ENCODE assay signal across 9 mouse cellular contexts in the genomic region with DNA sequence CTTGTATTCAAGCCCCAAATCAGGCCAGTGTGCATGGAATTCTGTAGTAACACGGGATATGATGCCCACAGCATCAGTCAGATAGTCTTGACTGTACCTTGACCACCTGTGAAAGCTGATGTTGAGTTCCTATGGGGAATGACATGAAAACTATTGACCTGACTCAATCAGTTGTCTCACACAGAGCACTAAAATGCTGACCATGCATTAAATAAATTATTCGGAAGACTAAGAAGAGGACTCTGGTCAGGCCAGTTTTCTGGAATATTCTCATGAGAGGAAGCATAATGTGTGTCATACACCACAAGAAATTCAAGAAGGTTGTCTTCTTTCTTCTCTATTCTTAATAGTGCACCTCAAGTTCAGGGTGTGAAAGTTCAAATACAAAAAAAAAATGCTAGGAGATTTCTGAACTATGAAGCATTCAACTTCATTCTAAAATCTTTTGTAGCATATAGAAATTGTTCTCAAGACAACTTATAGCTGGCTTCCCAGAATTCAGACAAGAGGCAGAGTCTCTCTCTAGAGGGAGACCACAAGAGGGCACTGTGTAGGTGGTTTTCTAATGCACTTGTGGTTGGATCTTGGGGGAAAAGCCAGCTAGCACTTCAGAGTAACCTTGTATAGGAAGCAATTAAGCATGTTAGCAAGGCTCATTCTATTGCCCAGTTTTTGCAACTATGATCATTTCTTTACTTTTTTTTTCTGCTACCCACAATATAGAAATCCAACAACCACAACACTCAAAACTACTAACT.
DNase-seq lines count a peak whose midpoint lies in the region; ATAC-seq and TF ChIP-seq lines count a peak whose summit lies in the region.
"Had no signal": no experiment of that assay in that cellular context is flagged by ENCODE, and none has a peak within 500 bp of the region (broad histone marks: within the 10 kb centered on the region; RNA-seq: fewer than 3 reads in every experiment).

No protein-coding gene starts in this region.

- peak; percentile 42 for DNase-seq in hindbrain, embryonic 11.5 days (ENCODE audit: low spot score)
- DNase-seq in testis, postnatal 10 days (ENCODE audit: low spot score): peak; percentile 44
- no peak for DNase-seq in testis, postnatal 14 days (ENCODE audit: low spot score)
- peak; percentile 57 for DNase-seq in embryonic facial prominence, embryonic 14.5 days (ENCODE audit: low spot score)
- no peak for DNase-seq in stomach, postnatal 0 days (ENCODE audit: low spot score)
- DNase-seq in natural killer cell, adult 2 months (ENCODE audit: low spot score in 2 of 2): no peak
- DNase-seq in ovary, postnatal 10 days (ENCODE audit: low spot score): no peak

- peak; percentile 53; the same call in 1 of the 2 replicates for ATAC-seq in hindbrain, embryonic 11.5 days (ENCODE audit: low FRiP score)
- ATAC-seq in hindbrain, embryonic 16.5 days: no peak
- ATAC-seq in embryonic facial prominence, embryonic 14.5 days (ENCODE audit: low read depth): no peak
- ATAC-seq in stomach, postnatal 0 days (ENCODE audit: low FRiP score, low TSS enrichment): no peak

- H3K4me2 ChIP-seq in hindbrain, embryonic 11.5 days (replicated peaks; ENCODE audit: low read depth, low read length): no peak overlapping the region
- no peak overlapping the region for H3K4me2 ChIP-seq in hindbrain, embryonic 16.5 days (ENCODE audit: low read length)
- H3K4me2 ChIP-seq in embryonic facial prominence, embryonic 14.5 days (ENCODE audit: low read depth, low read length): no peak overlapping the region
- H3K4me2 ChIP-seq in stomach, postnatal 0 days (replicated peaks; ENCODE audit: low read depth): no peak overlapping the region
- H3K4me2 ChIP-seq: stomach, embryonic 15.5 days had no signal

- H3K4me3 ChIP-seq in hindbrain, embryonic 11.5 days (ENCODE audit: low read depth, low read length): no peak overlapping the region
- no peak overlapping the region for H3K4me3 ChIP-seq in hindbrain, embryonic 16.5 days (ENCODE audit: low read length)
- H3K4me3 ChIP-seq in embryonic facial prominence, embryonic 14.5 days (ENCODE audit: low read depth, low read length): no peak overlapping the region
- no peak overlapping the region for H3K4me3 ChIP-seq in stomach, postnatal 0 days (ENCODE audit: low read depth, low read length)
- H3K4me3 ChIP-seq: stomach, embryonic 15.5 days had no signal

- no peaks in the 10 kb centered on the region for H3K36me3 ChIP-seq in hindbrain, embryonic 11.5 days (ENCODE audit: control insufficient read depth, insufficient read depth, low read length)
- H3K36me3 ChIP-seq in hindbrain, embryonic 16.5 days (ENCODE audit: control insufficient read depth, insufficient read depth, low read length): no peaks in the 10 kb centered on the region
- H3K36me3 ChIP-seq in embryonic facial prominence, embryonic 14.5 days (ENCODE audit: control insufficient read depth, insufficient read depth, low read length): no peaks in the 10 kb centered on the region
- H3K36me3 ChIP-seq in stomach, postnatal 0 days (ENCODE audit: control insufficient read depth, insufficient read depth, low read length): no peaks in the 10 kb centered on the region
- H3K36me3 ChIP-seq: stomach, embryonic 15.5 days had no signal

- H3K4me1 ChIP-seq in hindbrain, embryonic 11.5 days (replicated peaks; ENCODE audit: control insufficient read depth, insufficient read depth, low read length): no peaks in the 10 kb centered on the region
- H3K4me1 ChIP-seq in hindbrain, embryonic 16.5 days (ENCODE audit: control insufficient read depth, insufficient read depth, low read depth, low read length): no peaks in the 10 kb centered on the region
- no peaks in the 10 kb centered on the region for H3K4me1 ChIP-seq in embryonic facial prominence, embryonic 14.5 days (ENCODE audit: control insufficient read depth, insufficient read depth, low read length)
- H3K4me1 ChIP-seq in stomach, postnatal 0 days (replicated peaks; ENCODE audit: control insufficient read depth, insufficient read depth): no peaks in the 10 kb centered on the region
- H3K4me1 ChIP-seq: stomach, embryonic 15.5 days had no signal

- no peaks in the 10 kb centered on the region for H3K9me3 ChIP-seq in hindbrain, embryonic 11.5 days (ENCODE audit: control insufficient read depth, low read length)
- no peaks in the 10 kb centered on the region for H3K9me3 ChIP-seq in hindbrain, embryonic 16.5 days (ENCODE audit: control insufficient read depth, low read length)
- no peaks in the 10 kb centered on the region for H3K9me3 ChIP-seq in embryonic facial prominence, embryonic 14.5 days (ENCODE audit: control insufficient read depth, low read length)
- no peaks in the 10 kb centered on the region for H3K9me3 ChIP-seq in stomach, postnatal 0 days (ENCODE audit: control insufficient read depth, low read length)
- H3K9me3 ChIP-seq: stomach, embryonic 15.5 days had no signal

- H3K27me3 ChIP-seq in hindbrain, embryonic 11.5 days (ENCODE audit: control insufficient read depth, insufficient read depth, low read length): no peaks in the 10 kb centered on the region
- no peaks in the 10 kb centered on the region for H3K27me3 ChIP-seq in hindbrain, embryonic 16.5 days (replicated peaks; ENCODE audit: control insufficient read depth, insufficient read depth, low read length)
- H3K27me3 ChIP-seq in embryonic facial prominence, embryonic 14.5 days (replicated peaks; ENCODE audit: control insufficient read depth, insufficient read depth, low read length): no peaks in the 10 kb centered on the region
- H3K27me3 ChIP-seq in stomach, postnatal 0 days (ENCODE audit: control insufficient read depth, insufficient read depth, low read length): no peaks in the 10 kb centered on the region
- H3K27me3 ChIP-seq: stomach, embryonic 15.5 days had no signal

- no peak overlapping the region for H3K27ac ChIP-seq in hindbrain, embryonic 11.5 days (ENCODE audit: low read depth, low read length)
- H3K27ac ChIP-seq in hindbrain, embryonic 16.5 days (ENCODE audit: low read depth, low read length): no peak overlapping the region
- no peak overlapping the region for H3K27ac ChIP-seq in embryonic facial prominence, embryonic 14.5 days (replicated peaks; ENCODE audit: low read depth, low read length)
- H3K27ac ChIP-seq in stomach, postnatal 0 days (replicated peaks): no peak overlapping the region
- H3K27ac ChIP-seq: stomach, embryonic 15.5 days had no signal

- H3K9ac ChIP-seq in hindbrain, embryonic 11.5 days (ENCODE audit: low read depth, low read length): no peak overlapping the region
- no peak overlapping the region for H3K9ac ChIP-seq in hindbrain, embryonic 16.5 days (ENCODE audit: low read depth, low read length)
- H3K9ac ChIP-seq in embryonic facial prominence, embryonic 14.5 days (ENCODE audit: low read depth, low read length): no peak overlapping the region
- H3K9ac ChIP-seq in stomach, postnatal 0 days (ENCODE audit: low read length): no peak overlapping the region
- H3K9ac ChIP-seq: stomach, embryonic 15.5 days had no signal

- peak; percentile 72 for TF ChIP-seq CTCF in stomach, postnatal 0 days (IDR thresholded peaks at IDR 0.05; ENCODE audit: low read depth)

- 51% methylated on average over 2 of the region's 2 CpGs for WGBS in hindbrain, embryonic 11.5 days
- 60% methylated on average over 2 of the region's 2 CpGs for whole genome bisulfite sequencing in hindbrain, embryonic 16.5 days
- WGBS in embryonic facial prominence, embryonic 14.5 days: 67% methylated on average over 2 of the region's 2 CpGs
- 52% methylated on average over 2 of the region's 2 CpGs for WGBS in stomach, postnatal 0 days

- TF ChIP-seq EP300 in stomach, postnatal 0 days (optimal IDR thresholded peaks at IDR 0.05): no peak

Comparison
In these comparisons a context has a peak if more than half of its experiments do, and no peak if none do; other contexts are left out.
1. DNase-seq: peak in hindbrain, embryonic 11.5 days (single experiment), testis, postnatal 10 days (single experiment) and embryonic facial prominence, embryonic 14.5 days (single experiment); none in testis, postnatal 14 days (single experiment), stomach, postnatal 0 days (single experiment), natural killer cell, adult 2 months (0 of 2) and ovary, postnatal 10 days (single experiment).